Mouse (Mus musculus) bone marrow macrophage, adult 2 months (primary cell): Measurements from ENCODE around the gene Acsl4.

ENCODE experiments used
- CTCF ChIP-seq: IDR thresholded peaks from 2 replicates; pipeline ENCODE4 v1.5.1; 2012; ENCODE audit warnings: low read depth, mild to moderate bottlenecking, low read length, moderate library complexity
- POLR2A ChIP-seq: IDR thresholded peaks from 2 replicates; pipeline ENCODE4 v1.6.1; 2012; ENCODE audit warnings: mild to moderate bottlenecking, low read depth, low read length, borderline replicate concordance

GRCm38 (mm10) chrX:142403114-142403513, 12.8 kb upstream of the Acsl4 start:
- TF ChIP-seq CTCF (no peak), POLR2A (no peak)
